Mouse (Mus musculus) stomach, embryonic 16.5 days (tissue): Measurements from ENCODE around the gene Igf1r. TPM values are rescaled to one million over a fixed set of nuclear protein-coding genes. Genes with fewer than 3 reads are reported as not detected.

Experiments used
- ATAC-seq: fragments of 200-750 bp; cut with Nextera tagmentation; 2 replicates; pipeline ENCODE4 v1.8.0; 2017; ENCODE audit warnings: moderate number of reproducible peaks, moderate TSS enrichment; ENCODE audit not compliant: insufficient read depth, low FRiP score
- H3K27ac ChIP-seq: fragments of 300-500 bp; sonication (generic); 2 replicates; pipeline ENCODE4 v1.5.1; 2014; ENCODE audit warnings: low read length
- H3K27me3 ChIP-seq: fragments of 300-500 bp; sonication (generic); 2 replicates; pipeline ENCODE4 v1.6.1; 2014; ENCODE audit warnings: low read length, control low read depth, mixed read lengths; ENCODE audit not compliant: control insufficient read depth, insufficient read depth
- H3K36me3 ChIP-seq: fragments of 300-500 bp; sonication (generic); 2 replicates; pipeline ENCODE4 v1.6.1; 2014; ENCODE audit warnings: low read length; ENCODE audit not compliant: control insufficient read depth, insufficient read depth
- H3K4me1 ChIP-seq: fragments of 300-500 bp; sonication (generic); 2 replicates; pipeline ENCODE4 v1.6.1; 2014; ENCODE audit warnings: low read length, control low read depth, mixed read lengths; ENCODE audit not compliant: control insufficient read depth, insufficient read depth
- H3K4me2 ChIP-seq: fragments of 300-500 bp; sonication (generic); 2 replicates; pipeline ENCODE4 v1.6.1; 2014; ENCODE audit warnings: low read depth, low read length, mixed read lengths
- H3K4me3 ChIP-seq: fragments of 300-500 bp; sonication (generic); replicated peaks from 2 replicates; pipeline ENCODE4 v1.5.1; 2014; ENCODE audit warnings: mild to moderate bottlenecking, low read length
- H3K9ac ChIP-seq: fragments of 300-500 bp; sonication (generic); 2 replicates; pipeline ENCODE4 v1.6.1; 2014; ENCODE audit warnings: low read length
- H3K9me3 ChIP-seq: fragments of 300-500 bp; sonication (generic); replicated peaks from 2 replicates; pipeline ENCODE4 v1.6.1; 2016; ENCODE audit warnings: low read length, control low read depth; ENCODE audit not compliant: control insufficient read depth
- WGBS: fragments of 180-500 bp; shearing (Covaris S2); extraction: QIAGEN DNeasy Blood & Tissue Kit; methylation state at CpG from one replicate; pipeline ENCODE4 v1.1.7; 2014; 5-methylcytosine and 5-hydroxymethylcytosine counted together
- polyA plus RNA-seq: library from polyadenylated mRNA; unstranded; fragments of >200 nt; fragmentation: Nextera tagmentation; extraction: Ambion mirVana; gene quantifications from 2 replicates; pipeline ENCODE4 v1.2.1, GENCODE M21; 2015

Gene Igf1r
- polyA plus RNA-seq, 1 experiment from 2014 or later = 15.0 TPM

DNA sequence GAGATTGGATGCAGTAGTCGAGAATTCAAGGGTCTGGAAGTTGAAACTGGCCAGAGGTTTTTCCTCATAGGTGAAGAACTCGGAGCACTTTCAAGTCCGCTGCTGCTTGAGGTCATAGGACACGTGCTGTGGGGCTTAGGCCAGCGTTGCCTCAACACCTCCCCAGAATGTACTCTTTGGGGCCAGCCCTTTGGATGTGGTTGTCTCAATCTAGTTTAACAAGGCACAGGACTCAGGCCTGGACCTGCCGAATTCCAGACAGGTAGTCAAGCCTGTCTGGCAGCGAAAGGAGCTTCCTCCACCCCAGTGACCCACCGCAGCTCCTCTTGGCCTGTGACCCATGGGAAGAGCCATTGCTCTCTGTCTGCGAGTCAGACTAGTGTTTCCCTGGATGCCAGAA lies 16.4 kb downstream of the Igf1r start:
- 75% methylated on average over 9 of the region's 9 CpGs for WGBS
- no peaks in the 10 kb centered on the region for H3K36me3 ChIP-seq
- no peaks in the 10 kb centered on the region for H3K9me3 ChIP-seq
- no peak for ATAC-seq
- H3K4me3 ChIP-seq = no peak overlapping the region
- no peaks in the 10 kb centered on the region for H3K27me3 ChIP-seq
- no peak overlapping the region for H3K9ac ChIP-seq
- no peak overlapping the region for H3K4me2 ChIP-seq
- H3K27ac ChIP-seq = no peak overlapping the region
- peaks cover 37% of the 10 kb centered on the region for H3K4me1 ChIP-seq

DNA sequence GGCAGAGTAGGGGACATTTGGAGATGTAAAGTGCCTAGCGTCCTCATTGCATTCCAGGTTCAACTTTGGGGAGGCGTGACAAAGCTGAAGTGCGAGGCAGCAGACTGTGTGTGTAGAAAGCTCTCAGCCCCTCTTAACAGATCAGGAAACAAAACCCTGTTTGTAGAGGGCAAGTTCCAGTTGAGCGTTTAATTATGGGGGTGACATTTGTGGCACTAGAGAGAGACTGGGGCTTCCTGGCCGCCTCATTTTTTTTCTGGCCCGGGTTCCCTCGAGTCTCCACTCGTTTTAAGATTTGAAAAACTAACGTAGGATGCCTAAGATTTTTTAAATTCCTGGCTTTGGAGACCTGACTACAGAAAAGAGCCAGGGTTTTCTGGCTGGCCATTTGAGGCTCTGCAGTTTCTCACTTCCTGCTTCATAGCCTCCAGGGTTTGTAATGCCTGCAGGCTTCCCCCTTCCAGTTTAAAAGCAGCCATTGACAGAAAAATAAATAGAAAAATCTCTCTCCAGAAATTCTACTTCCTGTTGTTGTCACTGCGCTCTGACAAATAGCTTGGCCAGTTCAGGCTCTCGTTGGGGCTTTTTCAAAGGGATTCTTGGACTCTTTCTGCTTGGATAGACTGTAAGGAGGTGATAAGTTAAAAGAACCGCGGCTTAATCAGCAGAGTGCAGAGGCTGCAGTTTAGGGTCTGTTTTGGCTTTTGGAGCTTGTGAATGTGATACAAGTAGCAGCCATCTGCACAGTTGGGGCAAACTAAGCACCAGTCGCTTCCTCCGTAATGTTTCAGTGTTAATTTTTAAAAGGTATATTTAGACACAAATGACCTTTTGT lies 20.8 kb downstream of the Igf1r start:
- Histone ChIP-seq H3K36me3 (no peaks in the 10 kb centered on the region), H3K4me1 (peaks cover 35% of the 10 kb centered on the region), H3K27me3 (no peaks in the 10 kb centered on the region), H3K9ac (0 out of 2 replicates have a peak overlapping the region, but pooled peaks have one; percentile 38), H3K4me2 (peak overlapping the region; percentile 47), H3K9me3 (no peaks in the 10 kb centered on the region), H3K27ac (peak overlapping the region; percentile 82), H3K4me3 (peak overlapping the region; percentile 24)
- ATAC-seq = peak; percentile 77
- 6% methylated on average over 15 of the region's 15 CpGs for WGBS

DNA sequence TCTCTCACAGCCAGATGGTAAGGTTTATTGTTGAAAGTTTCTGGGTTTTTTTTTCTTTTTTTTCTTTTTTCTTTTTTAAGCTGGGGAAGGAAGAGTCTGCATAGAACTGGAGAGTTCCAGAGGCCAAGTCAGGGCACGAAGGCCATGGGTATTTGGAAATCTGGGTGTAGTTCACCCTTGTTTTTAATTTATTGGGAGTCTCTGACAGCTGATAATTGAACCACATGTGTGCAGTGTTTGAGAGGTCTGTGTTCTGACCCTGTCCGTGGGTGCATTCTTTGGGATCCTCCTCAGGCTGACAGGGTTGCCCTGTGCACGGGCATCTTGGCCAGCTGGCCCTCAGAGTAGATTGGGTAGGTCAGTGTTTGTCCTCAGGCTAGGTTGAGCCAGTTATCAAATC lies 29.3 kb downstream of the Igf1r start:
- Histone ChIP-seq H3K27ac (no peak overlapping the region), H3K9ac (no peak overlapping the region), H3K4me1 (peaks cover 32% of the 10 kb centered on the region), H3K36me3 (no peaks in the 10 kb centered on the region), H3K4me2 (no peak overlapping the region), H3K9me3 (no peaks in the 10 kb centered on the region), H3K4me3 (no peak overlapping the region), H3K27me3 (no peaks in the 10 kb centered on the region)
- 31% methylated on average over 3 of the region's 3 CpGs for WGBS
- ATAC-seq = no peak

DNA sequence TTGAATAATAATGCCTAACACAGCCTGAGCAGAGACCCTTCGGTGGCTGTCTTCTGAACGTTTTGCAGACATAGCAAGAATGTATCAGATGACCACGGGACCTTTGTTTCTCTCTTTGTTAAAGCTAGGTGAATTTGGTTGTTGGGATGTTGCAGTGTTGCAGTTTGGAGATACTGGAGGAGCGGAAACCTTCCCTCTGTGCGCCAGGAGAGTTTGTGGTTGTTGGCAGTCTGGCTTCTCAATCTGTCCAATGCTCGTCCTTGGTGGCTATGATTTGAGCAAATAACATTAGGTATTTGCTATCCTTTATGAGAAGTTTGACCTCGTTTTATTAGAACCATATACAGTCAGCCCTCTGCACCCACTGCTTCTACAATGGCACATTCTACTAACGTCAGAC lies 30.2 kb downstream of the Igf1r start:
- Histone ChIP-seq H3K4me2 (no peak overlapping the region), H3K9me3 (no peaks in the 10 kb centered on the region), H3K27me3 (no peaks in the 10 kb centered on the region), H3K27ac (no peak overlapping the region), H3K9ac (no peak overlapping the region), H3K4me3 (no peak overlapping the region), H3K4me1 (peaks cover 34% of the 10 kb centered on the region), H3K36me3 (no peaks in the 10 kb centered on the region)
- no peak for ATAC-seq
- WGBS = 55% methylated on average over 8 of the region's 8 CpGs

DNA sequence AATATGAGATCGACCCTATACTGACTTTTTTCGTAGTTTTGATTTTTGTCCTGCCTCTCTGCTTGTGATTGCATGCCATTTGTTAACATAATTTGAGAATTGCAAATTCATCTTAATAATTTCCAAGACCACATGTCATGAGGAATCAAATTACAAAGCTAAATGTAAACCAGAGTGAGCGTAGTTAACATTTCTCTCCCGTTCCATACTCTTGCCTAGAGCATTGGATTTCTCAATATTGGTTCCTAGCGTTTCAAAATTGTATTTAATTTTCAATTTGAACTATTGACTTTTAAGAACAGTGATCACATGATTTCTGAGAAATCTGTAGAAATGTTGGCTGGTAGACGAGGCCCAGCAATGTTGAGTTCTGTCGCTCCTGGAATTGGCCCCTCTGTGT lies 30.8 kb downstream of the Igf1r start:
- Histone ChIP-seq H3K4me2 (no peak overlapping the region), H3K27me3 (no peaks in the 10 kb centered on the region), H3K9ac (no peak overlapping the region), H3K36me3 (no peaks in the 10 kb centered on the region), H3K27ac (no peak overlapping the region), H3K9me3 (no peaks in the 10 kb centered on the region), H3K4me3 (no peak overlapping the region), H3K4me1 (peaks cover 34% of the 10 kb centered on the region)
- 75% methylated on average over 7 of the region's 7 CpGs for WGBS
- no peak for ATAC-seq

DNA sequence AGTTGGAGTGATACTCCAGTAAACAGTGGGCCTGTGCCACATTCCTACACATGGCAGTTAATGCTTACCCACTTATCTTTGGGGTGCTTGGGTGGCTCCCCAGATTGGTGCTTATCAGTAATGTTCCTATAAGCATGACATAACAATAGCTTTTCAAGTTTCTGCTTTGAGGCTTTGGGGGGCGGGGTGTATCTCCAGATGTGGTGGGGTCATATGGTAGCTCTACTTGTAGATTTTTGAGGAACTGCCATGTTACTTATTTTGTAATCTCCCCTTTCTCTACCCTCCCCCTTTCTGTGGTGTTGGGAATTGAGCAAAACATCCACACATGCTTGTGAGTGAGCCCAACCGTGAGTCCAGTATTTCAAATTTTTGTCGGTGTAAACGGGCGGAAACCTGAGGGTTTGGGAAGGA lies 32.4 kb downstream of the Igf1r start:
- 62% methylated on average over 5 of the region's 5 CpGs for WGBS
- H3K36me3 ChIP-seq = no peaks in the 10 kb centered on the region
- H3K9me3 ChIP-seq = no peaks in the 10 kb centered on the region
- H3K9ac ChIP-seq = no peak overlapping the region
- H3K4me2 ChIP-seq = no peak overlapping the region
- ATAC-seq = 0 out of 2 replicates have a peak, but pooled peaks have one; percentile 2
- H3K4me3 ChIP-seq = no peak overlapping the region
- H3K27me3 ChIP-seq = no peaks in the 10 kb centered on the region
- peaks cover 34% of the 10 kb centered on the region for H3K4me1 ChIP-seq
- H3K27ac ChIP-seq = no peak overlapping the region

DNA sequence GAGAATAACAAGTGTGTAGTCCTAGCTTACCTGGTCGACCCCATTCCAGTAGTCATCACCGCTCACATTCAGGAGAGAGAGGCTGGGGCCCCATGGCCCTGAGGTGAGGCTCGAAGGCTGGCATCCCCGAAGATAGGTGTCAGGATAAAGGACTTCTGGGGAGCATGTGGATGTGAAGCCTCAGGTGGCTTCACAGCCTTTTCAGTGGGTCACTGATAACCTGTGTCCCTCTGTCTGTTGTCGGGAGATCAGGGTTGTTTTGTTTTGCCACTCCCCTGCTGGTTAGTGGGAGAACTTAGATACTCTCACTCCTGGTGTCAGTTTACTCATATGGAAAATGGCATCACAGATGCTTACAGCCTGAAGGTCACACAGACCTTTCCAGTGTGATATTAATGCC lies 32.9 kb downstream of the Igf1r start:
- Histone ChIP-seq H3K27ac (no peak overlapping the region), H3K4me3 (no peak overlapping the region), H3K27me3 (no peaks in the 10 kb centered on the region), H3K9me3 (no peaks in the 10 kb centered on the region), H3K9ac (no peak overlapping the region), H3K36me3 (no peaks in the 10 kb centered on the region), H3K4me1 (peaks cover 34% of the 10 kb centered on the region), H3K4me2 (no peak overlapping the region)
- WGBS = 72% methylated on average over 5 of the region's 5 CpGs
- ATAC-seq = no peak; the same call in 1 of the 2 replicates

DNA sequence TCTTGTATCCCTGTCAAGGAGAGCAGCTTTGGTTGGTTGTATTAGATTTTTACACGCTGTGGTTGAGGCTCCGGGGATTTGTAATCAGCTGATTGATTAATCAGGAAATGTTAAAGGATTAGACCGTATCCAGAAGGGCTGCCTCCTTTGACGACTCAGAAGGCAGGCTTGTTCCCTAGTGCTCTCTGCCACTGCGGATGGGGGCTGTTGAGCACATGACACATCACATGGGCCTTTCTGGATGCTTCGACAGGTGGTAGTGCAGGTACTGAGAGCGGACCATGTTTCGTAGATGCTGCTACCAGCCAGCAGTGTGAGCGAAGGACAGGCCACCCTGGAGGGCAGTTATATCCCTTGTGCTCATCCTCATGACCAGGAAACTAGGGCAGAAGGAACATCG lies 33.6 kb downstream of the Igf1r start:
- 64% methylated on average over 10 of the region's 10 CpGs for WGBS
- H3K4me1 ChIP-seq = peaks cover 34% of the 10 kb centered on the region
- H3K9me3 ChIP-seq = no peaks in the 10 kb centered on the region
- no peaks in the 10 kb centered on the region for H3K27me3 ChIP-seq
- no peak for ATAC-seq
- H3K9ac ChIP-seq = no peak overlapping the region
- no peaks in the 10 kb centered on the region for H3K36me3 ChIP-seq
- no peak overlapping the region for H3K4me3 ChIP-seq
- no peak overlapping the region for H3K4me2 ChIP-seq
- H3K27ac ChIP-seq = no peak overlapping the region

DNA sequence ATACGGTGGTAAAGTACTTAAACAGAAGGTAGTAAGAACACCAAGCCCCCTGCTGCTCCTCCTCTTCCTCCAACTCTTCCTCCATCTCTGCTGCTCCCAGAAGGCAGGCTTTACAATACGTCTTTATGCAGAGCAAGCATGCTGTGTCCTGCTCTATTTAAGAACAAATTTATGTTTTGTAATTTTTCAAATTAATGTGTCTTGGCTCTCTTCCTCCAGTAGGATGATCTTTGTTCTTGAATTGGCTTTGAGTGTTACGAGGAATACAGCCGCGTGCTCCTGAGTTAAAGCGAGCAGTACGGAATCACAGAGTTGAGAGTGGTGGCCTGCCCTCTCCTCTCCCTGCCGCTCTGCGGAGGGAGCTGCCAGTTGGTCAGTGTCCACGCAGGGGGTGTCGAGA lies 34.2 kb downstream of the Igf1r start:
- ATAC-seq = peak; percentile 45; the same call in 1 of the 2 replicates

More for the DNA sequence above, 34.2 kb downstream of the Igf1r start:
- no peak overlapping the region for H3K9ac ChIP-seq
- no peak overlapping the region for H3K4me2 ChIP-seq
- no peaks in the 10 kb centered on the region for H3K36me3 ChIP-seq
- H3K9me3 ChIP-seq = no peaks in the 10 kb centered on the region
- H3K27ac ChIP-seq = no peak overlapping the region
- peaks cover 29% of the 10 kb centered on the region for H3K4me1 ChIP-seq
- WGBS = 49% methylated on average over 11 of the region's 11 CpGs
- no peak overlapping the region for H3K4me3 ChIP-seq
- no peaks in the 10 kb centered on the region for H3K27me3 ChIP-seq
